Mouse (Mus musculus): ENCODE results near the gene Ranbp3l.

Ranbp3l gene

GRCm38 (mm10) chr15:9073067-9073608, 105.4 kb downstream of the Ranbp3l start:
- no peaks in the 10 kb centered on the region for H3K27me3 ChIP-seq (ENCODE audit: insufficient read depth, low read length)
- peak overlapping the region; percentile 90; the same call in 1 of the 2 replicates for H3K4me3 ChIP-seq (replicated peaks; ENCODE audit: low read length)
- peaks cover 19% of the 10 kb centered on the region for H3K36me3 ChIP-seq (ENCODE audit: insufficient read depth, low read length)
- H3K9me3 ChIP-seq (ENCODE audit: low read length): no peaks in the 10 kb centered on the region
- H3K4me1 ChIP-seq (replicated peaks; ENCODE audit: low read depth, low read length): peaks cover 69% of the 10 kb centered on the region
- TF ChIP-seq CTCF (conservative IDR thresholded peaks at IDR 0.05; ENCODE audit: low read length): no peak

DNA sequence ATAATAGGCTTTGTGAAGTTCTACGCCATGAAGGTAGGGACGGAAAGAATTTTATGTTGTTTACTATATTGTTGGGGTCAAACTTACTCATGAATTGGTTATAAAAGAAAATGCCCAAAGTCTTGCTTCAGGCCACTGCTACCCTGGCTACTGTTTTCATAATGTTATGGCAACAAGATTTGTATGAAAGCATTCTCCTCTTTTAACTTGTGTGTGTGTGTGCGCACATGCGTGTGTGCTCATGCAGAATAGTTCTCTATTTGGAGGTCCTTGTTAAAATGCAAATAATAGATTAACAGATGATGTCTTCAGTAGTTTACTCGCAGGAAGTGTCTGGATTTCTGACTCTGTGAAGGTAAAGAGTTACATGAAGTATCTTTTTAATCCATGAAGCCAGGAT, 105.9 kb downstream of the Ranbp3l start:
- peaks cover 19% of the 10 kb centered on the region for H3K36me3 ChIP-seq (ENCODE audit: insufficient read depth, low read length)
- no peaks in the 10 kb centered on the region for H3K27me3 ChIP-seq (ENCODE audit: insufficient read depth, low read length)
- H3K9me3 ChIP-seq (ENCODE audit: low read length): no peaks in the 10 kb centered on the region
- H3K4me3 ChIP-seq (replicated peaks; ENCODE audit: low read length): no peak overlapping the region
- no peak for TF ChIP-seq POU5F1 (IDR thresholded peaks at IDR 0.05; ENCODE audit: borderline replicate concordance, low read length)
- no peak for TF ChIP-seq CTCF (conservative IDR thresholded peaks at IDR 0.05; ENCODE audit: low read length)
- no peak for TF ChIP-seq NANOG (IDR thresholded peaks at IDR 0.05; ENCODE audit: borderline replicate concordance, low read length)
- peaks cover 73% of the 10 kb centered on the region for H3K4me1 ChIP-seq (replicated peaks; ENCODE audit: low read depth, low read length)

GRCm38 (mm10) chr15:9074139-9074538, 106.4 kb downstream of the Ranbp3l start:
- Histone ChIP-seq H3K9me3 (ENCODE audit: low read length) (no peaks in the 10 kb centered on the region), H3K4me1 (replicated peaks; ENCODE audit: low read depth, low read length) (peaks cover 75% of the 10 kb centered on the region), H3K27me3 (ENCODE audit: insufficient read depth, low read length) (no peaks in the 10 kb centered on the region), H3K36me3 (ENCODE audit: insufficient read depth, low read length) (peaks cover 19% of the 10 kb centered on the region), H3K4me3 (replicated peaks; ENCODE audit: low read length) (no peak overlapping the region)
- no peak for TF ChIP-seq CTCF (conservative IDR thresholded peaks at IDR 0.05; ENCODE audit: low read length)
- TF ChIP-seq POU5F1 (IDR thresholded peaks at IDR 0.05; ENCODE audit: borderline replicate concordance, low read length): no peak
- no peak for TF ChIP-seq NANOG (IDR thresholded peaks at IDR 0.05; ENCODE audit: borderline replicate concordance, low read length)

- no peaks in the 10 kb centered on the region for H3K9me3 ChIP-seq (ENCODE audit: low read length)
- peaks cover 19% of the 10 kb centered on the region for H3K36me3 ChIP-seq (ENCODE audit: insufficient read depth, low read length)
- H3K27me3 ChIP-seq (ENCODE audit: insufficient read depth, low read length): no peaks in the 10 kb centered on the region
- TF ChIP-seq POU5F1 (IDR thresholded peaks at IDR 0.05; ENCODE audit: borderline replicate concordance, low read length) (no peak), CTCF (conservative IDR thresholded peaks at IDR 0.05; ENCODE audit: low read length) (no peak), NANOG (IDR thresholded peaks at IDR 0.05; ENCODE audit: borderline replicate concordance, low read length) (no peak)
- peaks cover 77% of the 10 kb centered on the region for H3K4me1 ChIP-seq (replicated peaks; ENCODE audit: low read depth, low read length)
- H3K4me3 ChIP-seq (replicated peaks; ENCODE audit: low read length): no peak overlapping the region
These were observed 106.9 kb downstream of the Ranbp3l start for GRCm38 (mm10) chr15:9074671-9075070.

DNA sequence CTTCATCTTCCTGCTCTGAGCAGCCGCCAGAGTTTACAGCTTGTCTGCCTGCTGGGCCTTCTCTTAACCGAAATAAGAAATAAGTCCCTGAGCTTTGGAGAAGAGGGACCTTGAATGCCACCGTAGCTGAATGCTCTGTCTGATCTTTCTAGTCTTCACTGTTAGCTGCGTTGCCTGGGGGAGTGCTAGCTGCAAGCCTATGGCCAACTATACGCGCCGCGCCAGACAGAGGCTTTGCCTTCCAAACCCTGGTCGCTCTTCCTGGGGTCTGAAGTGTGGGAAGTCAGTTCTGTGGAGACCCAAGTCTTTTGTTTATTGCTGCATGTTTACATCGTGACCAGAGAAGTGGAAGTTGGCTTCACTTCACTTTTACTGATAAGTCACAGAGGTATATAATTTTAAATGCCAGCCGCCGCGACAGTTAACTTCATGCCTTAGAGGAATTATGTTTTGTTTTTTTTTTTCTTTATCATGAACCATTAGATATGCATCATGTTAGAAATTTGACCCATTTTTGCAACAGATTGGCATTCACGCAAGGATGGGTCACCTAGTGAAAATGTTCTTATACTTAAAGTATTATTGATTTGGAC, 108.0 kb downstream of the Ranbp3l start:
- peaks cover 19% of the 10 kb centered on the region for H3K36me3 ChIP-seq (ENCODE audit: insufficient read depth, low read length)
- H3K27me3 ChIP-seq (ENCODE audit: insufficient read depth, low read length): no peaks in the 10 kb centered on the region
- H3K4me1 ChIP-seq (replicated peaks; ENCODE audit: low read depth, low read length): peaks cover 74% of the 10 kb centered on the region
- H3K9me3 ChIP-seq (ENCODE audit: low read length): no peaks in the 10 kb centered on the region
- H3K4me3 ChIP-seq (replicated peaks; ENCODE audit: low read length): peak overlapping the region; percentile 14; the same call in 1 of the 2 replicates
- TF ChIP-seq CTCF (conservative IDR thresholded peaks at IDR 0.05; ENCODE audit: low read length) (no peak), NANOG (IDR thresholded peaks at IDR 0.05; ENCODE audit: borderline replicate concordance, low read length) (no peak), POU5F1 (IDR thresholded peaks at IDR 0.05; ENCODE audit: borderline replicate concordance, low read length) (no peak)

DNA sequence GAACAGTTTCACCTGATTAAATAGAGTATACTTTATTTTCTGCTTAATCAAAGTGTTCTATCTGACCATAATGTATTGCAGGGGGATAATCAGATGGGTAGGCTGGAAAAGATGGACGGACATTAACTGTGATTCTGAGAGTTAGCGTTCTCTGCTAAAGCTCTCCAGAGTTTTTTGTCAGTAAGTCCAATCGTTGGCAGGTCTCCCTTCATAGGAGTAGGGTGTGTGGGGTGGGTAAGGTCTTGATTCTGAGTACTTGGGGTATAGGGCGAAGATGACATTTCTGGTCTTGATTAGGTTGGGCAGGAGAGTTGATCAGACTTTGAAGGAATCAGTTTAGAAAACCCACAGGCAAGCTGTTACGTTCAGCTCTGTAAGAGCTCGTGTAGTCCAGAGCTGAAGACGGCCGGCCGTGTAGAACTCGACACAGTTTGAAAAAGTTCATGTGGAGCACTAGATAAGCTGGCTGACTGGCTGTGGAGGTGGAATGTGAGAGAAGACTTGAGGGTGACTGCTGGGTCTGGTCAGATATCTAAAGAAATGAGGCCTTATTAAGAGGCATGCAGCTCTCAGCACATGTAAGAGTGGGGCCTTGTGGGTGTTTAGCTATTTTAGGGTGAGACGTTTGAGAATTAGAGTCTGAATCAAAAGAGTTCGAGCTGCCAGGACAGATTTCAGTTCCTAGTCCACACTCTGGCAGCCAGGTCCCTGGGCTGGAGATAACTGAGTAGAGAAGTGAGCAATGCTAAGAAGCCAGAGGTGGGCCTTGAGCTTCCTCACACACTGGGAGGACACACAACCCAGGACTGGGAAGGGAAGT, 110.9 kb downstream of the Ranbp3l start:
- Histone ChIP-seq H3K9me3 (ENCODE audit: low read length) (no peaks in the 10 kb centered on the region), H3K36me3 (ENCODE audit: insufficient read depth, low read length) (peaks cover 29% of the 10 kb centered on the region), H3K27me3 (ENCODE audit: insufficient read depth, low read length) (no peaks in the 10 kb centered on the region), H3K4me1 (replicated peaks; ENCODE audit: low read depth, low read length) (peaks cover 65% of the 10 kb centered on the region), H3K4me3 (replicated peaks; ENCODE audit: low read length) (no peak overlapping the region)
- TF ChIP-seq CTCF (conservative IDR thresholded peaks at IDR 0.05; ENCODE audit: low read length): no peak
- no peak for TF ChIP-seq POU5F1 (IDR thresholded peaks at IDR 0.05; ENCODE audit: borderline replicate concordance, low read length)
- no peak for TF ChIP-seq NANOG (IDR thresholded peaks at IDR 0.05; ENCODE audit: borderline replicate concordance, low read length)

- H3K27me3 ChIP-seq (ENCODE audit: insufficient read depth, low read length): no peaks in the 10 kb centered on the region
- TF ChIP-seq CTCF (conservative IDR thresholded peaks at IDR 0.05; ENCODE audit: low read length) (no peak), NANOG (IDR thresholded peaks at IDR 0.05; ENCODE audit: borderline replicate concordance, low read length) (no peak), POU5F1 (IDR thresholded peaks at IDR 0.05; ENCODE audit: borderline replicate concordance, low read length) (no peak)
- H3K4me1 ChIP-seq (replicated peaks; ENCODE audit: low read depth, low read length): peaks cover 56% of the 10 kb centered on the region
- H3K36me3 ChIP-seq (ENCODE audit: insufficient read depth, low read length): peaks cover 38% of the 10 kb centered on the region
- no peak overlapping the region for H3K4me3 ChIP-seq (replicated peaks; ENCODE audit: low read length)
- no peaks in the 10 kb centered on the region for H3K9me3 ChIP-seq (ENCODE audit: low read length)
These were observed 111.9 kb downstream of the Ranbp3l start for GRCm38 (mm10) chr15:9079626-9080025.

DNA sequence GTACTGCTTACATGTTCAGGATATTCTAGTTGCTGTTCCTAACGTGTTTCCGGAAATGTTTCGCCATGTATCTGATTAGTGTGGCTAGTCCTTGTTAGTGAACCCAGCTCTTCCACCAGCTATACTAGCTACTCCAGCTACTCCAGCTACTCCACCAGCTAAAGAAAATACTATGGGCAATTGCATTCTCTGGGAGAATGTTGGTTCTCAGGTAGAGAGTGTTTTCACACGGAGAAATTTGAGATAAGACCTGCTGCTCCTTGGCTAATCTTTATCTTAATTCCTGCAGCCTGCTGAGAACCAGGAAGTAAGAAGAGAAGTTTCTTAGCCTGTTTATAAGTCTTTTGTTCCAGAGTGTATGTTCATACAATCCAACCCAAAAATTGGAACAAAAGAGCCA, 112.5 kb downstream of the Ranbp3l start:
- H3K9me3 ChIP-seq (ENCODE audit: low read length): no peaks in the 10 kb centered on the region
- peaks cover 38% of the 10 kb centered on the region for H3K36me3 ChIP-seq (ENCODE audit: insufficient read depth, low read length)

More for the DNA sequence above, 112.5 kb downstream of the Ranbp3l start:
- H3K27me3 ChIP-seq (ENCODE audit: insufficient read depth, low read length): no peaks in the 10 kb centered on the region
- peaks cover 50% of the 10 kb centered on the region for H3K4me1 ChIP-seq (replicated peaks; ENCODE audit: low read depth, low read length)
- H3K4me3 ChIP-seq (replicated peaks; ENCODE audit: low read length): no peak overlapping the region
- no peak for TF ChIP-seq POU5F1 (IDR thresholded peaks at IDR 0.05; ENCODE audit: borderline replicate concordance, low read length)
- TF ChIP-seq CTCF (conservative IDR thresholded peaks at IDR 0.05; ENCODE audit: low read length): no peak
- no peak for TF ChIP-seq NANOG (IDR thresholded peaks at IDR 0.05; ENCODE audit: borderline replicate concordance, low read length)
